Mouse (Mus musculus) monocyte, adult 59 days (primary cell): ENCODE results near the gene Sh3bp5. TPM values are rescaled to one million over a fixed set of nuclear protein-coding genes. Genes with fewer than 3 reads are reported as not detected.

Experiments
- total RNA-seq, 2 experiments: library from RNA; stranded (reverse); gene quantifications; one replicate each; pipeline ENCODE4 v1.2.4; 2023

Sh3bp5 gene
- 10 to 100 TPM; 59.2 to 71.4 TPM for total RNA-seq

DNA sequence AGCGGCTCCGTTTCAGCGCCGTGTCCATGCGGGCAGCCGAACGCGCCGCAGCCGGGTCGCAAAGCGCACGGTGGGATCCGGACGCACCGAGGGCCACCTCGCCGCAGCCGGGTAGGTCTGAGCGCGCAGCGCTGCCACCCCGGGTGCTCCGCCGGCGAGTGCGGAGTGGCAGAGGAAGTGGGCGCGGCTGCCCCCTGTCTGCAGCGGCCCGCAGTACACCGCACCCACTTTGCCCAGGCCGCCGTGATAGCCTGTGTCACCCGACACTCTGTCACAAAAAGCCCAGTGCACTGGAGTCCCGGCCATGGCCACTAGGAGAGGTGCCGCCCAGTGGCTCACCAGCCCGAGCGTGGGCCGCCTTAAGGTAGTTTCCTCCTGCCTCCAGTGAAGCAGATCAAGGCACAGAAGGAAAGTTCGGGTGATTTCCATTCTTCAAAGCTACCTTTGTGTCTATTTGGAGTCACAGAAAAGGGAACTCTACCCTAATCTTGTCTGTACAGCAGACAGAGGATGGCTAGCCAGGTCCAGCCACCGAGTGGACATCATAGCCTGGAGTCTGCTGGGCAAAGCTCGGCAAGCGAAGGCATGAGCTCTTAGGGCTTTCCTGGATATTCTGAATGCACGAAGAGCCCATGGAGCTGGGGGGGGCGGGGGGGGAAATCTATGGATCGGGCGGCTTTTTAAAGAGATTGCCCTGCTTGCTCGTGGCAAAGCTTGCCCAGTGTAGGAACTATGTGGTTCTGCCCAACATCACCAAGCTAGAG is at the start of gene Sh3bp5:
Gene Sh3bp5 (minus strand): TSS at position 149 of the 764 bp plus-strand sequence.

DNA sequence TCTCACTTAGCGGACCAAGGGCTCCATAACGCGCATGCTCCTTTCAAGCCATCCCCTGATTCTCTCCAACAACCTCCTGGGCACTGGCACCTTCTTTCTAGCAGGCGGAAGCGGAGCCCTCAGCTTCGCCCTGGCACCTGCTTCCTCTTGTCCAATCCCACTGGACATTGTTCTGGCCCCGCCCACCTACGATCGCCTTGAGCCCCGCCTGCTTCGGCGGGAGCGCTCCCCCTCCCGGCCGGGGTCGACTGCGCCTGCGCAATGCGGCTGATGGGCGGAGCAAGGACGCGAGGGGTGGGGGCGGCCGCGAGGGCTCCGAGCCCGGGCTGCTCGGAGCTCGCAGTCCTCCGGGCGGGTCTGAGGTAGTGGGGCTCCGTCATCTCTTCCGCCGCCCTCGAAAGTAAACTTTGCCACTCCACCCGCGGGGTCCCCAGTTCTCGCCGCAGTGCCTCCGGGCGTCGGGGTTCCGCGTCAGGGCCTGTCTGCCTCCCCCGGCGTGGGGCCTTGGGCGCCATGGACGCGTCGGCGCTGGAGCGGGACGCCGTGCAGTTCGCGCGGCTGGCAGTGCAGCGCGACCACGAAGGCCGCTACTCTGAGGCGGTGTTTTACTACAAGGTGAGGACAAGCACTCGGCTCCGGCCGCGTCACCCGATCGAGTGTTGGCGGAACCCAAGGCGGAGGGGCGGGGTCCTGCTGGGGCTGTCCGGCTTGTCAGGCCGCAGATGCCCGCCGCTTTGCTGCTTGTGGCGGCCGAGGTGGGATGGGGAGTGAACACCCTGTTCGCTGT is 99.3 kb downstream of the Sh3bp5 start, which contains the start of gene Capn7:
Gene Capn7 (plus strand): TSS at position 270 of the 787 bp plus-strand sequence.

DNA sequence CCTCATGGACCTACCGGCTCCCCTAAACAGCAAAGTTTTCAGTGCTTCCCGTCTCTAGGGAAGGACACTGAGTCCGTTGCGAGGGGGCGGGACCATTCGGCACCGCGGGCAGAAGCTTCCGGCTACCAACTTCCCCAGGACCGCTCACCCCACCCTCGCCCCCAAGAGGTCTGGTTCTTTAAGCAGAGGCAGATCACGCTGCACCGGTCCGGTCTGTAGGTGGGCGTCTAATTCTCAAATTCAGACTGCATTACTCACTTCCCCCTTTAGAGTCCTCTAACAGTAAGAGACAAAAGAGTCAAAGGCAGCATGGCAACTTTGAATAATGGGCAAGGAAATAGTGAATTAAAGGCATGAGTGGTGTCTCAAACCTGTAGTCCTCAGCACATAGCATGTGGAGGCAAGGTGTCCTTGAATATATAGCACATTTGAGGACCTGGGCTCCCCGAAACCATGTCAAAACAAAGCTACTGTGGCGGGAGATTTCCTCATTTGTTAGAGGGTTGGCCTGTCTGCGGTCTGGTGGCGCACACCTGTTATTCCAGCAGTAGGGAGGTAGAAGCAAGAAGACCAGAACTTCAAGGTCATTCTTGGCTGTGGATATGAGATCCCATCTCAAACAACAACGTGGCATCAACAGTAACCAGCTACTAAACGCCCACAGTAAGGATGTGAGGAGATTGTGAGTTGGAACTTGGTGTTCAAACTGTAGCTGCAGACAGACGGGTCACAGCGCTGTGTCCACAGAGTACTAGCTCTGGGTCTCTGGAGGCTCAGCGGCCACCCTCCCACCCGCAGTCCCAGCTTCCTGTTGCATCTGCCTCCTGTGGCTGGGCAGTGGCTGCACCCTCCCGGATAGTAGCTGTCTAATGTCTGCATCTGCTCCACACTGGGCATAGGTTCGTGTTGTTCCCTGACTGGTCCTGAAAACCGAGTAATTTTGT is 111.8 kb downstream of the Sh3bp5 start, which contains the start of gene Dnah1:
Gene Dnah1 (minus strand): TSS at position 48 of the 944 bp plus-strand sequence.

Other genes with a start within 250 kb of the Sh3bp5 start
- not detected for gene Tnnc1, start 227.8 kb downstream of the Sh3bp5 start, total RNA-seq
- gene Nisch, start 219.1 kb downstream of the Sh3bp5 start, total RNA-seq = 100 to 1,000 TPM; 224 to 226 TPM
- gene Sema3g, start 218.2 kb downstream of the Sh3bp5 start, total RNA-seq = not detected
- 10 to 100 TPM; 10.6 TPM for gene Phf7, start 184.8 kb downstream of the Sh3bp5 start, total RNA-seq
- gene Bap1, start 184.6 kb downstream of the Sh3bp5 start, total RNA-seq = 10 to 100 TPM; 66.7 to 72.4 TPM
- gene Dnah1, start 112.2 kb downstream of the Sh3bp5 start, total RNA-seq = not detected
- 10 to 100 TPM; 33.2 to 37.9 TPM for gene Capn7, start 99.4 kb downstream of the Sh3bp5 start, total RNA-seq
- gene Eaf1, start 58.3 kb upstream of the Sh3bp5 start, total RNA-seq = 10 to 100 TPM; 29.8 to 35.2 TPM
- gene Mettl6, start 59.0 kb upstream of the Sh3bp5 start, total RNA-seq = 10 to 100 TPM; 55.4 to 62.5 TPM
- gene Colq, start 155.3 kb upstream of the Sh3bp5 start, total RNA-seq = 1 to 10 TPM; 1.9 to 2.0 TPM
- gene Gm49387, start 204.8 kb upstream of the Sh3bp5 start, total RNA-seq = not detected
- 10 to 100 TPM; 13.4 to 16.8 TPM for gene Btd, start 204.9 kb upstream of the Sh3bp5 start, total RNA-seq
- gene Hacl1, start 205.2 kb upstream of the Sh3bp5 start, total RNA-seq = 1 to 10 TPM; 8.8 to 10.0 TPM